Mouse (Mus musculus) frontal cortex, postnatal 36 days (tissue): ENCODE measurements around the gene 1700122O11Rik.

Experiments used
- DNase-seq, 2 experiments: peaks; one replicate each; pipeline ENCODE4 v3.0.0; 2022; ENCODE audit warnings: low spot score in 2 of 2

The 1700122O11Rik gene

DNA sequence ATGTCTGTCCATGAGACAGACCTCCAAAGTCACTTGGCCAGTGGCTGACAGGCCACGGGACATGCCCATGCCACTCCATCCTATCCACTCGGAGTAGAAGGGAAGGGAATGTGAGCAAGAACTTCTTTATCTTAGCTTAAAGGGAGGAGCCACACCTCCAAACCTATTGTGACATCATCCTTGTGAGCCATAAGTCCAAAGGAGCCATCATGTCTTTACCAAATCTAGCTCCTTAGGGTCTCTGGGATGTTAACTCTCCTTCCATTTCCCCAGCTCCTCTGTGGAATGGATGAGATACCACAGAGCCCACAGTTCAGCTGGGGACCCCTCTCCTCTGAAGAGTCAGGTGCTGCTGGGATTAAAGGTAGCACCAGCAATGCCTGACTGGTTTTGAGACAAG, at the start of gene 1700122O11Rik:
Gene 1700122O11Rik (minus strand): TSS at position 101 of the 400 bp plus-strand sequence.
- no peak for DNase-seq

DNA sequence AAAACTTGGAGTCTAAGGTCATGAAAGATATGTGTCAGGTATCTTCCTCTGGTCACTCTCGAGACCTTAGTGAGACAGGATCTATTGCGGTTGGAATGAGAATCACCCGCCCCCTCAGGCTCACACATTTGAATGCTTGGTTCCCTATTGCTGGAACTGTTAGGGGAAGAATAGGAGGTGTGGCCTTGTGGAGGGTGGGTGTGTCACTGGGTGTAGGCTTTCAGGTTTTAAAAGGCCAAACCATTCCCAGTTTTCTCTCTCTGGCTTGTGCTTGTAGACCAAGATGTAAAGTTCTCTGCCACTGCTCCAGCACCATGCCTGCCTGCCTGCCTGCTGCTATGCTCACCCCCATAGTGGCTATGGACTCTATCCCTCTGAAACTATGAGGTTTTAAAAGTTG, 42.5 kb upstream of the 1700122O11Rik start:
- no peak for DNase-seq

DNA sequence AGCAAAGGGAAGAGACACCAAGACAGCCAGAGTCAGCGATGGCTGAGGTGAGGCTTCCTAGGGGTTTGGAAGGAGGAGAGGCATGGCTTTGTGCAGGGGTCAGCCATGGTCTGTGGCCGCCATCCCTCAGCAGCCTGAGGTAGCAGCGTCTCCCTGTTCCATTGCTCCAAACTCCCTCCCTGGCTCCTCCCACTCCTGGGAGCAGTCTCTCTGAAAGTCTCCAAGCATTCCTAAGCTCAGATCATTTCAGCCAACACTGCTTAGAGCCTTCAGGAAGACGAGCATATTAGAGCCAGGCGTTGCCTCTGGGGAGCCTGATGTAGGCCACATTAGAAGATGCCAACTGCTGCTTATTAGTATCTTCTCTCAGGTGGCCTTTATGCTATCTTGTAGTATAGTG, 29.6 kb upstream of the 1700122O11Rik start:
- no peak for DNase-seq

DNA sequence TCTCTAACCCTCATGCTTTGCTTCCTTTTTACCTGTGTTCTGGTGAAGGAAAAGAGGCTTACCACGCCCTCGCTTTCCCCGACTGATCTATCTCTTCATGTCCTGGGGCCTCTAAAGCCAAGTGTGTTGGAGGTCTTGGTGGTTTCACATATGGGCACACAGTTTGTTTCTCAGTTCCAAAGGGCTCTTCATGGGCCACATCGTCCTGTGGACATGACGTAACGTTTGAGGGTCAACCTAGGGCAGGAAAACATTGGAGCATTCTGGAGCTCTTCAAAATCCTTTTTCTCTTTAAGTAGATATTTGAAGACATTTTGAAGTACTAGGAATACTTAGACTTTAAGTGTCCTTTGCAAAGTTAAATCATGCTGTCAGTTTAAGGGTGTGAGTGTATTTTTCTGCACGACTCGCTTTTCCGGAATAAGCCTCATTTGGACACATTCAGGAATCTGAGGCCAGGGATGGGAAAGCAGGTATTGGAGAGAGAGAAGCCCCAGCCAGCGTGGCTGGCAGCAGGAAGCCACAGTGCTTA, 29.1 kb upstream of the 1700122O11Rik start:
- DNase-seq, result no peak

DNA sequence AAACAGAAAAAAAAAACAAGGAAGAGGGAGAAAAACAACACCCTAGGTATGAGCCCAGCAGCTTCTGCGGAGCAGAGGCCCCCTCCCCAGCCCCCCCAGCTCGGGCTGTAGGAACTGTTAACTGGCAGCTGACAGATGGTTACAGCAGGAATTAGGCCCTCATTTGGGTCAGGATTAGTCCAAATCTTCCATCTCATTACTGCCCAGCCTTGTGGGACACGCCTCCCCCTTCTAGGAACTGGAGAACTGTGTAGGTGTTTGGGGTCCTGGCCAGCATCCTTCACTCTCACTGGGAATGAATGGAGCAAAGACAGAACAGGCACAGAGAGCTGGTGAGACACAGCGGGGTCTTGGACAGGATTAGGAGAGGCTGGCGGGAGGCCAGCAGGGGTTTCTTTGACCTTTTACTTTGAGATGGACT, 27.0 kb upstream of the 1700122O11Rik start:
- no peak for DNase-seq

DNA sequence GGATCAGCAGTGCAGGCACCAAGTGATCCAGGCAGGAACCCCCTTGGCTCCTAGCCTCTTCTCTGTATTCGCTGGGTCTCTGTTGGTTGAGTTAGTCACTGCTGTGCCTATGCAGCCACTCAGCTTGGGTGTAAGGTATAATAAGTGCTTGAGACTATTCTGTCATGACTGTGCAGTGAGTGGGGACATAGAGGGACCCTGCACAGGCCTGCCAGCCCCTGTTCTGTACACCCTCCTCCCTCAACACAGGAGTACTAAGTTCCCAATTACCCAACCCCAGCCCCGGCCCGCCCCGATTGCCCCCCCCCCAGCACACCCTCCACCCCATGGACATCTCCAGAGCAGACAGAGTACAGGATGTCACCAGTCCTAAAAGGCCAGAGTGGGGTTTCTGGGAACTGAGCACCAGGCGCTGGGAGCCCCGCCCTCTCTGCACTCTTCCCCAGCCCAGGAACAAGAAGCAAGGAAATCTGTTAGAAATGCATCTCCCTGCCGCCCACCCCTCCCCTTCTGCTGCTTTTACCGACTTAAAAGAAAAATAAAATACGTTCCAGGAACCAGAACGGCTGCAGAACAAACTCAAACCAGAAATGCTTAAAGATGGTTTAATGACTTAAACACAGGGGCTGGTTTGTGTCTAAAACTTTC, 26.2 kb upstream of the 1700122O11Rik start:
- no peak for DNase-seq

DNA sequence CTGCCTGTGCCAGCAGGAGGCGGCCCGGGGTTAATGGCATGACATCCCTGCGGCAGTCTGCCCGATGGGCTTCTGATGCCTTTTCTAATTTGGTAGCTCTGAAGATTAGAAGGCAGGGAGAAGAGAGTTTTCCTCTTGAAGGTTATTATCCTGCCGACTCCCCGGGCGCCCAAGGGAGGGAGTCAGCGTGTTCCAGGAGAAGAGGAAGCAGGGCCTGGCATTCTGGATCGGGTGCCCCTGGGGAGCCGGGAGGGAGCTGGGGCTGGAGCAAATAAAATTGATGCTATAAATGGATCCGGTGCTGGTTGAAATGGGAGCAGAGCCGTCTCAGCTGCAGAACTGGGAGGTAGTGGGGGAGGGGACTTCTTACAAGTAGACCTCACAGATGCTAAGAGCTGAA, 19.3 kb upstream of the 1700122O11Rik start:
- DNase-seq, result no peak

DNA sequence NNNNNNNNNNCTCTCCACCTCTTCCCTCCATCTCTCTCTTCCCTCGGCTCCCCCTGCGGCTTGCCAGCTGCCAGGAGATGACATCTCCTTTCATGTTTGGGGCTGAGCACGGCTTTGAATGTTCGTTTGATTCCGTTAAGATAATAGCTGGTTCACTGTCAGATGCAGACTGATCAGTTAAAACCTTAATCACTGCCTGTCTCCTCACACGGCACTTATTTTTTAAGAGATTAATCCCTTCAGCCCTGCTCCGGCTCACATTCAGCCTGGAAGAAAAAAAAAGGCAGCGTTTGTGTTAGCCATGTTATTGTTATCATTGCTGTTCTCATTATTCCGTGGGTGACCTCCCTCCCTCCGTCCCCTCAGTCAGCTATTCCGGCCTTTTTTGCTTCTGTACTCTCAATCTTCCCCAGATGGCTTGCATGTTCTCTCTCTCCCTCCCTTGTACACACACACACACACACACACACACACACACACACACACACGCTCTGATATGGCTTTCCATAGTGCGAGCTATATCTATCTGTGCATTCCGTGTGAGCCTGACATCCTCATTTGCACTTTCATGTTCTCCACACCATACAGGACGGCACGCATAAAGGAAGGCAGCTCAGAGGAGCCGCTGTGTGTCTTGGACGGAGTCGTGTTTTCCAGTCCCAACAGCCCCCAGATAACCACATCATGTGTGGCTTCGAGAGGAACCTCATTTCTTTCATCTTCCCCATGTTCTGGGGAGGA, 17.2 kb upstream of the 1700122O11Rik start:
- no peak for DNase-seq

DNA sequence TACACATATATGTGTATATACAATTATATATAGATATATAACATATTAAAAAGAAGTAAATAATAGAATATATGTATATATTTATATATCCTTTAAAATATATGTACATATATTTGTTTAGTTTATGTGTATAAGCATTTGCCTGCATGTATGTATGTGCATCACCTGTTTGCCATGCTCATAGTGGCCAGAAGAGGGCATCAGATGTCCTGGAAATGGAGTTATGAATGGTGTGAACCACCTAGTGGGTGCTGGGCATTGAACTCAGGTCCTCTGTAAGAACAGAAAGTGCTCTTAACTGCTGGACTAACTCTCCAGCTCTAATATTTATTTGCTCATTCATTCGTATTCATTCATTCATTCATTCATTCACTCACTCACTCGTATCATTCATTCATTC, 15.6 kb upstream of the 1700122O11Rik start:
- DNase-seq, result no peak

DNA sequence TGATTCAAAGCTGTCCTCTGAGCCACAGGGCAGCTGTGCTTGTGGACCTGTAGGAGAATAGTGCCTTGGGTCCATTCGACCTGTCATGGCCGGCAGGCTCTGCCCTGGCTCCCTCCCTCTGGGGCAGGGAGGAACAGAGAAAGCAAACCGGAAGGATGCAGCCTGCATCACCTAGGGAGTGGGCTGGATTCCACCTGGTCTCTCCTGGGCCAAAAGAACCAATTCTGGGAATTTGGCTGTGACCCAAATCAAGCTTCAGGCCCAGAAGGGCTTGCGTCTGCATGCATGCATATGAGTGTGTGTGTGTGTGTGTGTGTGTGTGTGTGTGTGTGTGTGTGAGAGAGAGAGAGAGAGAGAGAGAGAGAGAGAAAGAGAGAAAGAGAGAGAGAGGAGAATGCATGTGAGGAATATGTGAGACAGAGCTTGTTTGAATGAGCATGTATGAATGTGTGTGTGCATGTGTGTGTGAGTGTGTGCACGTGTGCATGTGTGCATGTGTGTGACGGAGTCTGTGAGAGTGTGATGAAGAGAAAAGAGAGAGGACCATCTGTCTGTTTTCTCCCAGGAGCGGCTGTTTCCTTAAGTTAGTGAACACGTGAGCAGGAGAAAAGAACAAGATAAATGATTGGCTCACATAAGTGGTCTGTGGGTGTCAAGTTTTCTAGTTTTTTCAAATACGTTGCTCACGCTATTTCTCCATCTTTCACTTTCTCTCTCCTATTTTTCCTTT, 14.4 kb upstream of the 1700122O11Rik start:
- no peak for DNase-seq

DNA sequence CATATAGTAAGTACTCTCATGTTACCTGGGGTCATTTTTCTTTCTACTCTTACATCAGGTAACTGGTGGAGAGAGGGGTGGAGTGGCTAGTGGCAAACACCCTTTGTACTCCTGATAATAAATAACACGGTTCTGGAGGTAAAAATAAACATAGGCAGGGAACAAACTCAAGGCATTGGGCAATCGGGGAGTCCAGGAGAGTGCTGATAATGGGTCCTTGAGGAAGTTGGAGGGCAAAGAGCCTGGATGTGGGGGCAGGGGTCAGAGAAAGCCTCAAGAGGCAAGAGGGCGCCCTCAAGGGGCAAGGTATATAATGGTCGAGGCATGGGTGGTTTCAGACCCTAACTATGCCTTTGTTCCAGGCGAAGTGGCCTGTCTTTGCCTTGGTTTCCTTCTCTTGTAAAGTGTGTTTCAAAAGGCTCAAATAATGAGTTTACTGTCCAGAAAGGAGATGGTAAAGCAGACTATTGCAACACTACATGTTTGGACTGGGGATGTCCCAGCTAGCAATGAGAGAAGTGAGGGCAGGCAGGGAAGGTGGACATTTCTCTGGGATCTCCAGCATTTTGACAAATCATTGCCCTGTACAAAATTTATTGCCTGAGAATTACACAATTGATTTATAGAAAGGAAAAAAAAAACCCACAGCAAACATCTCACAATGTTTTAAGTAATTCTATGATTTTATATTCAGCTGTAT, 13.7 kb upstream of the 1700122O11Rik start:
- DNase-seq, result no peak

DNA sequence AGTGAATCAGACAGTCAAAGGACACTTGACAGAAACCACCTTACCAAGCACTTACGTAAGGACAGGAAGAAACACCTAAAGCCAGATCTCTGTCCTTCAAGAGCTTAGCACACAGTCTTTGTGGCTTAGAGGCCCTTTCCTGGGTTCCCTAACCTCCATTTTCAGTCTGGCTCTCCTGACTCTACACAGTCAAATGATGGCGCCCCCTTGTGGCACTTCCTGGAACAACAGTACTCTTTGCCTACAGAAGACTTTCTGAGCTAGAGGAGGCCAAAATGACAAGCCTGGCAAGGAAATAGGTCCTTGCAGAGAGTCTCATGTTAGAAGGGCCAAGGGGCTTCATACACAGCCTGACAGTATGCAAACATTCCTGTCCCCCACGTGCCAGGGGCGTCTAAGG, 7.5 kb upstream of the 1700122O11Rik start:
- DNase-seq, result peak; percentile 47 to 60

DNA sequence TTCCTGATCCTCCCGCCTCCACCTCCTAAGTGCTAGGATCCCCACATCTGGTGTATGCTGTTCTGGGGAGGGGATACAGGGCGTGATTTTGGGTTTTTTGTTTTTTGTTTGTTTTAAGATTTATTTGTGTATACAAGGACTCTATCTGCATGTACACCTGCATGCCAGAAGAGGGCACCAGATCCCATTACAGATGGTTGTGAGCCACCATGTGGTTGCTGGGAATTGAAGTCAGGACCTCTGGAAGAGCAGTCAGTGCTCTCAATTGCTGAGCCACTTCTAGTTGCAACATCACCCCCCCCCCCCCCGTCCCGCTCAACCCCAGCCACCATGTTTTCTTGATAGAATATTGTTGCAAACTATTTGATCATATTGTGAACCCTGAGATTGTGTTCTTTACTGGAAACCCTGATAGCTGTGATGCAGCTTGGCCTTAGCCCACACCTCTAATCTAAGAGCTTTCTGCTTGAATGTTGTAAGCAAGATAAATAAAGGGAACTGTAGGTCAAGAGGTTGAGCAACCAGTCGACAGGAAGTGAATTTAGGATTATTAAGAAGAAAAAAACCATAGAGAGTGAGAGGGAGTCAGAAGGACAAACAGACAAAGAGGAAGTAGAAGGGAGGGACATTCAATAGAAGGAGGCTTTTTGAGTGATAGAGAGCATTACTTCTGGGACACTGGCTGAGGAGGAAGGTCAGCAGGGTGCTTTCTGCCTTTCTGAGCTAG, 5.2 kb upstream of the 1700122O11Rik start:
- no peak for DNase-seq

DNA sequence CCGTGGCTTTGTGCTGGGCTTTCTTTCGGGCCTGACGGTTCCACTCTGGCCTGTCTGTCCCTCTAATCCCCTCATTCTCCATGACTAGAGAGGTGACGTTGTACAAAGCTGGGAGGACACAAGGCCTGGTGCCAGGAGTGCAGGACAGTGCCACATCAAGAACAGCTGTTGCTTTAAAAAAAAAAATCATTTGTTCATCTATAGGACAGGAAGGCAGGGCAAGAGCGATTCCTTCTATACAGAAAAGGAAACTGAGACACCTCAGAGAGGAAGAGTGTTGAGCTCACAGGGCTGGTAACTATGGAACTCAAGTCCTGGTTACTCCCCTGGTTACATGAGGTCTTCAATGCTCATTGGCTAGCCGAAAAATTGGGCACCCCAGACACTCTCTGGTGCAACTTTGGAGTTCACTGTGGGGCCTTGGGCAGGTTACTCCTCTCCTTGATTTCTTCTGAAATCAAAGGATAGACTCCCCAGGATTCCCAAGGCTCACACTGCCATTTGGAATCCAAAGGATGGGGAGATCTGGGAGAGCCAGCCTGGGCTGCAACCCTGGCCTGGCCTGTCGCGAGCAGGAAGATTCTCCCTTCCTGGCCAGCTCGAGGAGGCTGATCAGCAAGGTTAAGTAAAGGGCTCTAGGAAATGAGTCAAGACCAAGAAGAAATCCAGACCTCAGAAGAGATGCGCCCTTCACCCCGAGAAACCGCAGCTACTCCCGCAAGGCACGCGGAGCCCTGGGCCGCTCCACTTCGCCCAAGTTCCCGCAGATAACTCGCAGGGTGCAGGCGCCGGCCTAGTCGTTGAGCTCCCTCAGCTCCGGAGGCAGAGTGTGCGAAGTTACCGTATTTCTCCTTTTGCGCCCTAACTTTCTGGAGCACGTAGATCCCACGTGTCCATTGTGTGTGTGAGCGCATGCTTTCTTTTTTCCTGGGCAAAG, 3.5 kb upstream of the 1700122O11Rik start:
- DNase-seq, result peak; percentile 33 to 39

DNA sequence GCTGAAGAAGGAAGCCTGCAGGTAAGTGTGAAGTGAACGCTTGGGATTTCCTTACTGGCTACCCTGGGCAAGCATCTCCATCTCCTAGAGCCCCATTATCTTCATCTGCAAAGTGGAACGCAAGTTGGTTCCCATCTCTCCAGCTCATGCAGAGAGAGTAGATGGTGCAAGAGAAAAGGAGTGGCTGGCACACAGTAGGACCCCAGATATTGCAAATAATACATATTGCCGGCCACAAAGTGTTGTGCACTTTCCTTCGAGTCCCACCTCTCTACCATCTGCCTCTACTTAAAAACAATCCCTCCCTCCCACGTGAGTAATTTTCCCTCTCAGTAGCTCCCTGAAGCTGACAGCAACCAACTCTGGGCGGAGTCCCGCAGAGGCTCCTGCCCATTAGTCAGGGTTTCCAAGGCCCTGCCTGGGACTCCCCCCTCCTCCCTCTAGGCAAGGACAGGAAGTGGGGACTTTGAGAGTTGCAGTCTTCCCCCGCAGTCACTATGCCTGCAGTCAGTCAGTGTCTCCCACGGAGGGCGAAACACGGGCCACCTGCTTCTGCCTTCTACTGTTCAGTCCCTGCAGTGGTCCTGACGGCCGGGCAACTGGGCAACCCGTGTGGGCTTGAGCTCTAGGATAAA, 1.3 kb upstream of the 1700122O11Rik start:
- DNase-seq, result no peak

DNA sequence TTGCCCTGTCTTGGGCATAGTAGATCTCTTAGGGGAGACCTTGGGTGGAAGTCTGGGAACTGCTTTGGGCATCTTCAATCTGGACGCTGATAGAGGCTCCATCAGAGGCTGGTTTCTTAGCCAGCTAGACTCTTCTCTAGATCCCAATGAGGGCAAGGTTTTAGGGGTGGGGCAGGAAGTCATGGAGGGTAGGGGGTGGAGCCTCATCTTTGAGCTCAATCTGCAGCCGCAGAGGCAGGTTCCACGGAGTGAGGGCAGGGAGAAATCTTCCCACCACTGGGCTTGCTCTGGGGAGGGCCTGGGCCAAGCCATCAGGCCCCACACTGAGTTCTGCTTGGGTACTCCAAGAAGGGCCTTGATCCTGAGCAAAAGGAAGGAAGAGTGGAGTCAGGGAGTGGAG, 1.2 kb downstream of the 1700122O11Rik start:
- DNase-seq, result no peak

DNA sequence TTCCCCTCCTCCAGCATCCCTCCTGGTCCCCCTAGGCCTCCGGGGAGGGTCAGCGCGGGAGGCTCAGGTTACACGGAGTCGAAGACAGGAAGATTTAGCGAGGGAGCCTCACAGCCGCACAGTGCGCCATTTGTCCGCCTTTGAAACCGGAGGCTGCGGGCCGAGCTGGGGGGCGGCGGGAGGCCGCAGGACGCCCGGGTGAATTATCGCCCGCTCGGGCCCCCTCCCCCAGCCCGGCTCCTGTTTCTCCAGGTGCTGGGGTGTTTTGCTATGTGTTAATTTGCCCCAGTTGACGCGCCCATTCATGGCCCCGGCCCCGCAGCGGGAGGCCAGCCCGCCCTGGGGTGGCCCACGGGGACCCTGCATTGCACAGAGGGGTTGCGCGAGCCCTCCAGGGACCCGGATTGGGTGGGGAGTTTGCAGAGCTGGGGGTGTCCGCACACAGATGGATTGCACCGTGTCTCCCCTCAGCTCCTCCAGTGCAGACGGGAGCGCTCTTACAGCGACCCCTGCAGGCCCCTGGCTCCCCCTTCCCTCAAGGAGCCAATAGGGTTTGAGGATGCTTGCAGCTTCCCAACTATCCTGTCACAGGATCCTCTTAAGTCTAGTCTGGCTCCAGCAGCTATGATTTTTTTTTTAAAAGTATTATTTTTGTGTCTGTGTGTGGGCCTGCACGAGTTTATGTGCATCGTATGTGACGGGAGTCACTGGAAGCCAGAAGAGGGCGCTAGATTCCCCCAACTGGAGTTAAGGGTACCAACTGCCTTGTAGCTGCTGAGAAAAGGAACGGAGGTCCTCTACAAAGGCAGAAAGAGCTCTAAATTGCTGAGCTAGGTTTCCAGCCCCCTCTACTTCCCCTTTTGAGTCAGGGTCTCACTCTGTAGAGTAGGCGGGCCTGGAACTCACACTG, 6.3 kb downstream of the 1700122O11Rik start:
- DNase-seq, result no peak

DNA sequence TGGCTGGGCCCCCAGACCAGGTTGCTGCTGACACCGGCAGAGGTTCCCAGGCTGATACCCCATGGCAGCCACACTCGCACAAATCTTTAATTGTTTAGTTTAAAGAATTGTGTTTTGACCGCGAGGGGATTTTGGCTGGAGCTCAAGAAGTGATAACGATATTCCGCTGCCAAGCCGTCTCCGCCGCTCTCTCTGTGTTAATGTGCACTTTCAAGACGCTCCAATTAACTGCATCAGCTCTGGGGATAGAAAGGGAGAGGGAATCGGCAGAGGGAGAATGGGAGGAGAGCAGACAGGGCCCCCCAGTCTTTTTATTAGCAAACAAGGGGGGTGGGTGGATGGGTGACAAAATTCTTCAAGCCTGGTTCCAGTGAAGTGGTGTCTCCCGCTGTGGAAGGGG, 8.9 kb downstream of the 1700122O11Rik start:
- DNase-seq, result no peak

DNA sequence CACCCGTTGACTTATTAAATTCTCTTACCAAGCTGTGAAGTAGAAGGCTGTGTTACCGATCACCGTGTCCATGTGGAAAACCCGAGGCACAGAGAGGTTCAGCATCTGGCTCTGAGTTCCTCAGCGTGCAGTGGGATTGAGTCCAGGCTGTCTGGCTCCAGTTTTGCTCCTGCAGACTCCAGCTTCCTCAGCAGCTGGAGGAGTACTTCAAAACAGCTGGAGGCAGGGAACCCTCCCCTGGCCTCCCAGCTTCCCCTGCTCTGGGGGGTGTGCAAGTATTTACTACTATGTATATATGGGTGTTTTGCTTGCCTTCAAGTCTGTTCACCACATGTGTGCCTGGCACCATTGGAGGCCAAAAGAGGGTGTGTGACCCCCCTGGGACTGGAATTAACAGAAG, 9.8 kb downstream of the 1700122O11Rik start:
- no peak for DNase-seq
